Mouse (Mus musculus) hematopoietic multipotent progenitor cell, adult 10-12 weeks (in vitro differentiated cells): Measurements from ENCODE around the gene Olfr805. TPM values are rescaled to one million over a fixed set of nuclear protein-coding genes. Genes with fewer than 3 reads are reported as not detected.

ENCODE experiments used
- polyA plus RNA-seq: library from polyadenylated mRNA; stranded (reverse); fragments of >175 nt; gene quantifications from 2 replicates; pipeline ENCODE4 v1.2.3, GENCODE M21; 2012; ENCODE audit warnings: low replicate concordance

Olfr805 gene
- not detected in 2 replicates for polyA plus RNA-seq

DNA sequence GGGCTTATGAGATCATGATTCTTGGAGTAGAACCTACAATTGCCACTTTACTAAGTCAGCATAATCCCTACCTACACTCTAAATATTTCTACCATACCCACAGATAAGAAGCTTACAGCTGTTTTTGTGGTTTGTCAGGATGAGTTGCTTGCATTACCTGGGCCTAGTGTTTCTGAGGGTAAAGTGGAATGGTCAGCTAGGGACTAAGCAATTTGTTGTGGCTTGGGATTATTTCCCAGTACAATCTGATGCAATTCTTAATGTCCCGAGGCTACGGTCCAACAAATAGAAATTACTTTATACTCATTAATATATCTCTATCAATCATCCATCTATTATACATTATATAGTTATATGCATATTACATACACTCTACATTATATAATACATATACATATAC lies at the start of gene Olfr805:
Gene Olfr805 (minus strand): TSS at position 101 of the 400 bp plus-strand sequence.

DNA sequence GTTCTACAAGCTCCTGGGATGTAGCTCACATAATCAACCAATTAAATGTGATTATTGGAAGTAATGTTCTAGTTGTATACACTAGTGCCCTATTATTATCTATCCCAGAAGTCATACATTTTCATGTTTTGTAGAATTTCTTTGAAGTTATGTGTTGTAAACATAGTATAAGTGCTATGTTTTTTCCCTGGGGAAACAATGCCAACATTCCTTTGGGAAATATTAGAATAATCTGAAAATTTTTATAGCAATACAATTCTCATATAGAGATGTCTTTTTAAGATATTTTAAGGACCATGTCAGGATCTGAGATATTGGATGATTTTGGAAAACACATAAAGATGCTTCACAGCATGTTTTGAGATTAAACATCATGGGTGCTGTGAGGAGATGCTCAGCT lies 45.2 kb upstream of the Olfr805 start, which contains the start of gene Olfr809:
Gene Olfr809 (plus strand): TSS at position 301 of the 400 bp plus-strand sequence.

DNA sequence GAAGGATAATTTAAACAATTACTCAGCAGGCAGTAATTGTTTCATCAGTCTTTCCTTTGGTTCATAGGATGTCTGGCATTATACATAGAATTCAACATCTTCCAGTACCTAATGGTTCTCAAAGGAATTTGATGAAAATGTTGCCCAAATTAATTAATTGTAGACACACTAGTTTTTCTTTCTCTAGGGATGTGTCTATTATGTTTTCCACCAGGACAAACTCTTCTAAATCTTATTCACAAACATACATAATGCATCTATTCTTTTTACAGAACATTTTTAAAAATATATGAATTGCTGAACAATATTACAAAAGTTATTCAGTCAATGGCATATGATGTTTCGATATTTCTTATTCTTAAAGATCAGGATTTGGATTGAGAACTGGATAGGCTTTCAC lies 36.0 kb upstream of the Olfr805 start, which contains the start of gene Olfr808:
Gene Olfr808 (plus strand): TSS at position 301 of the 400 bp plus-strand sequence.

DNA sequence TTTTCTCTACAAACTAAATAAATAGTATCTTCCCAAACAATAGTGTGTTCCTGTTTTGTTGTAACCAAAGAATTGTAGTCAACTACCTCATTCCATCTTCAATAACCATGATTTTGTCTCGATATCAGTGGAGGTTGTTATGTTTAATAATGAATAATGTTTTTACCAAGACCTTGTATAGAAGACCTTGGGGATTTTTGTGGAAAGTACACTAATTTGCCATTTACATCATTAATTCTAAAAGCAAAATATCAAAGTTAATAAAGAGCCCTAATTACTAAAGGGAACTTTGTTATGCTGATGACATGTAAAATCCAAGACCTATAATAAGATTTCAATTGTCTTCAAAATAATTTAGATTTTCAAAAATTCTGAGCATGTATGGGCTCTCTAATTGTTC lies 28.5 kb upstream of the Olfr805 start, which contains the start of gene Olfr807:
Gene Olfr807 (minus strand): TSS at position 101 of the 400 bp plus-strand sequence.

DNA sequence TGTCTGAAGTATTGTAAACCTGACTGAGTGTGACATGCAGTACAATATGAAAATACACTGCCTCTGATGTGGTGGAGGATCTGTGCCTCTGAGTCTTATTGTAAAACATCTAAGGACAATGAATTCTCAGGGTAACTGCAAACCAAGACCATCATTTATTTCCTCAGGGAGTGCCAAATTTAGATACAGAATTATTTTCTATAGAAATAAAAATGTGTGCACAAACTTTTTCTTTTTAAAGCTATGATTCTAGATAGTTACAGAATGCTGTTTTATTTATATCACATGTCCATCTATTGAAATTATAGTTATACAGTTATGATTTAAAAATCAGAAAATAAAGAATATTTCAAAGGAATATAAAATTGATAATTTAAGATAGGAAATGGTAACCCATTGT lies 12.6 kb upstream of the Olfr805 start, which contains the start of gene Olfr806:
Gene Olfr806 (minus strand): TSS at position 101 of the 400 bp plus-strand sequence.

DNA sequence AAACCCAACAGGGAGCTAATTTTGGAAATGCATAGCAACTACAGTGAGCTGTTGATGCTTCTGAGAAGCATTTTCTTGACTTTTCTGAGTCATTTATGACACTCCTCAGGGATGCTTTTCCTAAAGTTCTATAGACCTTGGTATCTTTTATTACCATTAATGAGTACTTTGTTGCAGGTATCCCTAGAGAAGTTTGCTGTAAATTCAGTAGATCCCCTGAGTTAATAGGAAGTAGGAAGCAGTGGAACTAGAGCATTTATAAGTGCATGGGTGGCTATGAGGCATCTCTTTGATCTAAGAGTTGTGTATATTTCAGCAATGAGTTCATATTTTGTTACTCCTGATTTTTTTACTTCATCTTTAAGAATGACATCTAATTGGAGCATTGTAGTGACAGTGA lies 26.3 kb downstream of the Olfr805 start, which contains the start of gene Olfr804:
Gene Olfr804 (plus strand): TSS at position 301 of the 400 bp plus-strand sequence.

DNA sequence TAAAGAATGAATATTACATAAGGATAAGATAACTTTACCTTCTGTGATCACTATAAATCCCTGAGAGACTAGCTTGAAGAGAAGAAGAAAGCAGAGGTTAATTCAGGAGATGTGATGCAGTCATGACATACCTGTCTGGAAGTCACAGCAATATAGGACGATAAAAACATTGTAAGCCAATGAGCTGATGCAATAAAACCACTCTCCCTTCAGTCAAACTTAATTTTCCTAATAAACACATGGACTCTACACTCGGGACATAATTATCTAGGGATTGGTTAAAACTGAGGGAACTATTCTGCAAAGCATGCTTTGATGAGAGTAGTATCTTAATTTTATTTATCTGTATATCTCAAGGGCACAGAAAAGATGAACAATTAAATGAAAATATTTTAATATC lies 35.0 kb downstream of the Olfr805 start, which contains the start of gene Olfr803:
Gene Olfr803 (minus strand): TSS at position 101 of the 400 bp plus-strand sequence.

DNA sequence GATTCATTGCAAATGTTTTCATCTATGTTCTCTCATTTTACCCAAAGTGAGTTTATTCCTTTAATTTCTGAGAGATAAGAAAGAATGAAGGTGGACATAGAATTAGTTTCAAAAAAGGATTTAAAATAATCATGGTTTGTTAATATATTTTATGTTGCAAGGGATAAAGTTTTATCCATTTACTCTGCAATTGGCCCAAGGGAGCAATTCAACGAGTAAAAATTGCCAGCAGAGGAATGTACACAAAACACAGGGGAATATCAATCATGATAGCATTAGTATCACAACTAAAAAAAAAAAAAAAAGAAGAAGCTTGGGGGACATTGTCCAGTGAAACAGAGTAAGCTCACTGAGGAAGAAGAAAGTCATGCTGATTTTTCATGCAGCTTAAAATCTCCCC lies 41.1 kb downstream of the Olfr805 start, which contains the start of gene Olfr802:
Gene Olfr802 (minus strand): TSS at position 101 of the 400 bp plus-strand sequence.

DNA sequence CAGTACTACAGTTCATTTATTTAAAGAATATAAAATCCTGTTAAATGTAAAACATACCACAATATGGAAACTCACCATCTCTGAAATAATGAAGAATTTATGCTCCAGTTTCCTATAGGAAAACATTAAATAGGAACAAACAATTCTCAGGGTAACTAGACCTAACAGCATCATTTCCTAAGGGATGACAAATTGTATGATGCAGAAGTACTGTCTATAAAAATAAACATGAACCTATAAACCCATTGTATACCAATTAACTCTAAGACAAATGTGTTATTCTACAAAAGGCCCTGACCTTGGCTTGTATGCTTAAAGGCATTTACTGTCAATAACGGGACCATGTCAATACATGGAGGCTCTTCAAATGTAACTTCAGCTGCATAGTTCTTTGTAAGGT lies 55.4 kb downstream of the Olfr805 start, which contains the start of gene Olfr801:
Gene Olfr801 (minus strand): TSS at position 101 of the 400 bp plus-strand sequence.

Other genes with a start within 250 kb of the Olfr805 start
- not detected in 2 replicates for gene Olfr789, start 244.6 kb downstream of the Olfr805 start, polyA plus RNA-seq
- gene Olfr790, start 230.9 kb downstream of the Olfr805 start, polyA plus RNA-seq, result not detected in 2 replicates
- gene Olfr791, start 207.6 kb downstream of the Olfr805 start, polyA plus RNA-seq, result not detected in 2 replicates
- not detected in 2 replicates for gene Olfr792, start 190.2 kb downstream of the Olfr805 start, polyA plus RNA-seq
- gene Olfr794, start 161.7 kb downstream of the Olfr805 start, polyA plus RNA-seq, result not detected in 2 replicates
- gene Olfr796, start 116.8 kb downstream of the Olfr805 start, polyA plus RNA-seq, result not detected in 2 replicates
- not detected in 2 replicates for gene Olfr798, start 101.4 kb downstream of the Olfr805 start, polyA plus RNA-seq
- not detected in 2 replicates for gene Olfr799, start 91.9 kb downstream of the Olfr805 start, polyA plus RNA-seq
- not detected in 2 replicates for gene Olfr800, start 71.7 kb downstream of the Olfr805 start, polyA plus RNA-seq
- not detected in 2 replicates for gene Olfr801, start 55.5 kb downstream of the Olfr805 start, polyA plus RNA-seq
- gene Olfr802, start 41.2 kb downstream of the Olfr805 start, polyA plus RNA-seq, result 0.15 TPM in 1 of 2 replicates, not detected in the other
- gene Olfr803, start 35.1 kb downstream of the Olfr805 start, polyA plus RNA-seq, result not detected in 2 replicates
- gene Olfr804, start 26.2 kb downstream of the Olfr805 start, polyA plus RNA-seq, result not detected in 2 replicates
- gene Olfr806, start 12.5 kb upstream of the Olfr805 start, polyA plus RNA-seq, result not detected in 2 replicates
- not detected in 2 replicates for gene Olfr807, start 28.4 kb upstream of the Olfr805 start, polyA plus RNA-seq
- not detected in 2 replicates for gene Olfr808, start 36.1 kb upstream of the Olfr805 start, polyA plus RNA-seq
- gene Olfr809, start 45.3 kb upstream of the Olfr805 start, polyA plus RNA-seq, result not detected in 2 replicates
- not detected in 2 replicates for gene Olfr810, start 65.5 kb upstream of the Olfr805 start, polyA plus RNA-seq
- not detected in 2 replicates for gene Olfr811, start 75.0 kb upstream of the Olfr805 start, polyA plus RNA-seq
- gene Olfr812, start 116.7 kb upstream of the Olfr805 start, polyA plus RNA-seq, result not detected in 2 replicates
- not detected in 2 replicates for gene Olfr813, start 126.0 kb upstream of the Olfr805 start, polyA plus RNA-seq
- gene Olfr814, start 150.5 kb upstream of the Olfr805 start, polyA plus RNA-seq, result not detected in 2 replicates
- not detected in 2 replicates for gene Olfr815, start 176.5 kb upstream of the Olfr805 start, polyA plus RNA-seq
- gene Olfr816, start 186.2 kb upstream of the Olfr805 start, polyA plus RNA-seq, result not detected in 2 replicates
- not detected in 2 replicates for gene Olfr818, start 219.7 kb upstream of the Olfr805 start, polyA plus RNA-seq
- gene Olfr819, start 237.9 kb upstream of the Olfr805 start, polyA plus RNA-seq, result not detected in 2 replicates
- gene Olfr247, start 246.8 kb upstream of the Olfr805 start, polyA plus RNA-seq, result not detected in 2 replicates